Mouse (Mus musculus) heart, postnatal 0 days (tissue): ENCODE measurements around the gene Cela1.

Experiments used
- CTCF ChIP-seq: IDR thresholded peaks from 2 replicates; pipeline ENCODE4 v1.5.1; 2016; ENCODE audit warnings: antibody characterized with exemption, control low read depth, low read depth
- EP300 ChIP-seq: IDR thresholded peaks from 2 replicates; pipeline ENCODE4 v1.6.1; 2016; ENCODE audit warnings: antibody characterized with exemption, low read depth

DNA sequence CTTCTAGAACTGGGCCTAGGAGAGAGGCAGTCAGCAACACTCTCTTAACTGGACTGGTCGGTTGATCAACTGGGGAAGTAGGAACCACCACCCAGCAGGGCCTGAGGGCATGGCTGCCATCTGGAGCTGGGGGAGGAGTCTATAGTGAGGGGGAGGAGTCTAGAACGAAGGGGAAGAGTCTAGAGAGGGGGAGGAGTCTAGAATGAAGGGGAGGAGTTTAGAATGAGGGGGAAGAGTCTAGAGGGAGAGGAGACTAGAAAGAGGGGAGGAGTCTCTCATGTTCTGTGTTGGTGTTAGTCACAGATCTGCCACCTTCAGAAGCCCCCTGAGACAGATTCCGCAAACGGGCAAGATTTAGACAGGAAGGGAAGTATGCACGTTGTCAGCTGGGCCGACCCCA lies 11.7 kb upstream of the Cela1 start:
- TF ChIP-seq CTCF = no peak
- no peak for TF ChIP-seq EP300
